Mouse (Mus musculus) megakaryocyte, embryonic 14.5 days (primary cell): ENCODE data around the gene H2-K1. TPM values are rescaled to one million over a fixed set of nuclear protein-coding genes. Genes with fewer than 3 reads are reported as not detected.

Experiments
- H3K27me3 ChIP-seq: replicated peaks from 2 replicates; pipeline ENCODE3; 2012; ENCODE audit warnings: inconsistent platforms
- H3K36me3 ChIP-seq: replicated peaks from 2 replicates; pipeline ENCODE3; 2012; ENCODE audit warnings: low read length, inconsistent platforms, mixed read lengths
- H3K4me1 ChIP-seq: 2 replicates; pipeline ENCODE4 v1.6.1; 2012; ENCODE audit warnings: inconsistent platforms
- H3K4me3 ChIP-seq: replicated peaks from 2 replicates; pipeline ENCODE3; 2012; ENCODE audit warnings: moderate library complexity, mild to moderate bottlenecking, inconsistent platforms
- H3K9me3 ChIP-seq: 2 replicates; pipeline ENCODE4 v1.6.1; 2012; ENCODE audit warnings: inconsistent platforms
- FLI1 ChIP-seq: IDR thresholded peaks from 2 replicates; pipeline ENCODE4 v1.6.1; 2012; ENCODE audit warnings: low read length, inconsistent platforms, mixed read lengths
- GATA1 ChIP-seq: IDR thresholded peaks from 3 replicates; pipeline ENCODE4 v1.6.1; 2012; ENCODE audit warnings: mixed read lengths, low read length, inconsistent platforms, borderline replicate concordance
- polyA plus RNA-seq: library from polyadenylated mRNA; stranded (reverse); fragments of >175 nt; gene quantifications from 2 replicates; pipeline ENCODE4 v1.2.3, GENCODE M21; 2012; ENCODE audit warnings: low replicate concordance; ENCODE audit not compliant: insufficient read depth

The H2-K1 gene
- polyA plus RNA-seq, 1 experiment: 307 TPM

DNA sequence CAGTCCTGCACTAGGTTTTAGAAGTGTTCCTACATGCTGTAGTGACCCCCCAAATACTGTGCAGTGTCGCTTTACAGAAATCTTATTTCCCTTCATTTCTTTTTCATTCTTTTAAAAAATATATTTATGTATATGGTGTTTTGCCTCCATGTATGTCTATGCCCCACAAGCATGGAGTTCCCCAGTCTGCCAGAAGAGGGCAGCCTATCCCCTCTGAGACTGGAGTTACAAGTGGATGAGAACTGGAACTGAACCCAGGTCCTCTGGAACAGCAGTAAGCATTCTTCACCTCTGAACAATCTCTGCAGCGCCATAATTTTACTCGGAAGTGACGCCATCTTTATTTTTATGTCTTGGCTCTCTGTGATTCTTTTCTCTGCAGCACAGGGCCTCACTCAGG, 30.8 kb downstream of the H2-K1 start:
- TF ChIP-seq GATA1 (no peak), FLI1 (no peak)
- peaks cover 21% of the 10 kb centered on the region for H3K4me1 ChIP-seq
- H3K36me3 ChIP-seq: peaks cover 22% of the 10 kb centered on the region
- H3K27me3 ChIP-seq: peaks cover 4% of the 10 kb centered on the region
- H3K4me3 ChIP-seq: no peak overlapping the region
- H3K9me3 ChIP-seq: peaks cover 7% of the 10 kb centered on the region

- Histone ChIP-seq H3K4me3 (no peak overlapping the region), H3K9me3 (peaks cover 7% of the 10 kb centered on the region), H3K27me3 (peaks cover 4% of the 10 kb centered on the region), H3K4me1 (peaks cover 19% of the 10 kb centered on the region), H3K36me3 (peaks cover 22% of the 10 kb centered on the region)
- TF ChIP-seq FLI1 (no peak), GATA1 (no peak)
Measured at GRCm38 (mm10) chr17:33968927-33969326, 31.2 kb downstream of the H2-K1 start.

DNA sequence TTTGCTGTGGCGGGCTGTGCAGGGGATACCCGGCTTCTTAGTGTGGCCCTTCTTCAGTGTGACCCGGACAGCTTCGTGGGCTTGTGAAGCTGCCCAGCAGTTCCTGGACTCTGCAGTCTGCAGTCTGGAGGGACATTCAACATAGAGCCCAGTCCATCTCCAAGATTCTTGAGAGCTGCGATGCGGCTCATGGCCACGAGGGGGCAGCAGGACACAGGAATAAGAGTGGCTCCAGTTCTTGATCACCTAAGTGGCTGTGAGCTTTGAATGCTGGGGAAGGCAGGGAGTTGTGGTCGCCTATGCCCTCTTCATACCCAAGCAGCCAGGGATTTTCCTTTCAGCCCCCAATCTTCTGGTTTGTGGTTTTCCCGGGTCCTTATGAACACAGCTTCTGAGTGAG, 31.7 kb downstream of the H2-K1 start:
- Histone ChIP-seq H3K36me3 (peaks cover 22% of the 10 kb centered on the region), H3K27me3 (peaks cover 4% of the 10 kb centered on the region), H3K4me3 (no peak overlapping the region), H3K9me3 (peaks cover 7% of the 10 kb centered on the region), H3K4me1 (peaks cover 14% of the 10 kb centered on the region)
- TF ChIP-seq FLI1: no peak
- no peak for TF ChIP-seq GATA1

GRCm38 (mm10) chr17:33965846-33966550, 34.1 kb downstream of the H2-K1 start:
- Histone ChIP-seq H3K27me3 (peaks cover 2% of the 10 kb centered on the region), H3K9me3 (peaks cover 7% of the 10 kb centered on the region), H3K4me3 (no peak overlapping the region), H3K36me3 (peaks cover 42% of the 10 kb centered on the region), H3K4me1 (peaks cover 7% of the 10 kb centered on the region)
- TF ChIP-seq GATA1 (no peak), FLI1 (no peak)

- TF ChIP-seq GATA1 (no peak), FLI1 (no peak)
- Histone ChIP-seq H3K4me1 (peaks cover 7% of the 10 kb centered on the region), H3K36me3 (peaks cover 48% of the 10 kb centered on the region), H3K4me3 (no peak overlapping the region), H3K27me3 (peaks cover 2% of the 10 kb centered on the region), H3K9me3 (peaks cover 4% of the 10 kb centered on the region)
Measured at GRCm38 (mm10) chr17:33965082-33965845, 34.9 kb downstream of the H2-K1 start.

GRCm38 (mm10) chr17:33962876-33963275, 37.3 kb downstream of the H2-K1 start:
- Histone ChIP-seq H3K4me3 (no peak overlapping the region), H3K36me3 (peaks cover 72% of the 10 kb centered on the region)

DNA sequence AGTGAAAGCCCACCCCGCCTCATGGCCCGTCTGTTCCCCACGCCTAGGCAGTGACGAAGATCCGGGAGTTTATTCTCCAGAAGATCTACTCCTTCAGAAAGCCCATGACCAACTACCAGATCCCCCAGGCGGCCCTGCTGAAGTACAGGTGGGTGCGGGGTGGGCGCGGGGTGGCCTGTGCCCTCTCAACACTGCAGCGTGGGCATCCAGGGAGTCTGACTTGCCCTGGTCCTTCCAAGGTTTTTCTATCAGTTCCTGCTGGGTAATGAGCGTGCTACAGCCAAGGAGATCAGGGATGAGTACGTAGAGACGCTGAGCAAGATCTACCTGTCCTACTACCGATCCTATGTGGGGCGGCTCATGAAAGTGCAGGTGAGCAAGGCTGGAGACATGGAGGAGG, 40.2 kb downstream of the H2-K1 start:
- TF ChIP-seq FLI1 (no peak), GATA1 (no peak)
- Histone ChIP-seq H3K4me1 (peaks cover 19% of the 10 kb centered on the region), H3K27me3 (no peaks in the 10 kb centered on the region), H3K9me3 (no peaks in the 10 kb centered on the region), H3K36me3 (peaks cover 61% of the 10 kb centered on the region), H3K4me3 (no peak overlapping the region)

More at GRCm38 (mm10) chr17:33962876-33963275, 37.3 kb downstream of the H2-K1 start:
- H3K27me3 ChIP-seq: peaks cover 2% of the 10 kb centered on the region
- peaks cover 6% of the 10 kb centered on the region for H3K4me1 ChIP-seq
- TF ChIP-seq GATA1 (no peak), FLI1 (no peak)
- H3K9me3 ChIP-seq: no peaks in the 10 kb centered on the region

GRCm38 (mm10) chr17:33959135-33959534, 41.0 kb downstream of the H2-K1 start:
- Histone ChIP-seq H3K4me3 (no peak overlapping the region), H3K27me3 (no peaks in the 10 kb centered on the region), H3K4me1 (peaks cover 27% of the 10 kb centered on the region), H3K9me3 (no peaks in the 10 kb centered on the region), H3K36me3 (peaks cover 63% of the 10 kb centered on the region)
- no peak for TF ChIP-seq FLI1
- TF ChIP-seq GATA1: no peak

DNA sequence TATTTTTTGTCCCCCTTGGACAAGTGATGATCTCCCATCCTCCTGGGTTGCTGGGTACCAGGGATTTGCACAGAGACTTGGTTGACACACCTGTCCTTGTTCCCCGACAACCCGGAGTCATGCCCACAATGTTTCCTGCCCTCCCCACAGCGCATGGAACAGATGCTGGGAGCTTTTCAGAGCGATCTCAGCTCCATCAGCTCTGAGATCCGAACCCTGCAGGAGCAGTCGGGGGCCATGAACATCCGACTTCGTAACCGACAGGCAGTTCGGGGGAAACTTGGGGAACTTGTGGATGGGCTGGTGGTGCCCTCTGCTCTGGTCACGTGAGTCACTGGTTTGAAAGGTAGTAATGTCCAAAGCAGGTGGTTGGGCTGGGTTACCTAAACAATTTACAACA, 41.7 kb downstream of the H2-K1 start:
- TF ChIP-seq GATA1 (no peak), FLI1 (no peak)
- no peak overlapping the region for H3K4me3 ChIP-seq

DNA sequence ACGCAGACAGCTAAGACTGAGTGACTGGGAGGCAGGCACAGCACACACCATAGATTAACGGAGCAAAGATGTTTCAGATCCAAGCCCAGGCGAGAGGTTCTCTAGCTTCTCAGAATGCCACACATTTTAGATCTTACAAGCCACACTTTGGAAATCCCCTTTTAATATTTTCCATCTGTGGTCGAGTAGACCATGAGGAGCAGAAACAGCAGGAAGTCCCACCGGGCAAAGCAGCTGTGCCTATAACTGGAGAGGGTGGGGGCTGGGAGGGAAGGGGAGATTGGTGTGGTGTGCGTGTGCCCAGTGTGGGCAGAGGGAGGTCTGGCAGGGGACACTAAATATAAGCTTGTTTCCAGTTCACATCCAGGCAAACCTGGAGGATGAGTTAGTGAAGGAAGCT, 42.7 kb downstream of the H2-K1 start:
- Histone ChIP-seq H3K9me3 (no peaks in the 10 kb centered on the region), H3K4me3 (no peak overlapping the region), H3K4me1 (peaks cover 40% of the 10 kb centered on the region), H3K27me3 (no peaks in the 10 kb centered on the region), H3K36me3 (peaks cover 67% of the 10 kb centered on the region)
- TF ChIP-seq FLI1 (no peak), GATA1 (no peak)

More for the DNA sequence above, 41.7 kb downstream of the H2-K1 start:
- peaks cover 67% of the 10 kb centered on the region for H3K36me3 ChIP-seq
- H3K27me3 ChIP-seq: no peaks in the 10 kb centered on the region
- peaks cover 30% of the 10 kb centered on the region for H3K4me1 ChIP-seq
- H3K9me3 ChIP-seq: no peaks in the 10 kb centered on the region
